Mouse (Mus musculus) thymus, adult 2 months (tissue): Measurements from ENCODE around the gene Vta1.

Experiments used
- CTCF ChIP-seq: fragments of 200-500 bp; IDR thresholded peaks from 2 replicates; pipeline ENCODE4 v1.5.1; 2012; ENCODE audit warnings: mild to moderate bottlenecking, control low read depth, low read length, moderate library complexity, borderline replicate concordance; ENCODE audit not compliant: control insufficient read depth, poor library complexity, insufficient read depth; ENCODE audit errors: extremely low read depth
- POLR2A ChIP-seq: fragments of 200-500 bp; IDR thresholded peaks from 2 replicates; pipeline ENCODE4 v1.6.1; 2012; ENCODE audit warnings: mild to moderate bottlenecking, low read length, control low read depth, moderate library complexity; ENCODE audit not compliant: control insufficient read depth, poor library complexity, insufficient read depth; ENCODE audit errors: extremely low read depth

DNA sequence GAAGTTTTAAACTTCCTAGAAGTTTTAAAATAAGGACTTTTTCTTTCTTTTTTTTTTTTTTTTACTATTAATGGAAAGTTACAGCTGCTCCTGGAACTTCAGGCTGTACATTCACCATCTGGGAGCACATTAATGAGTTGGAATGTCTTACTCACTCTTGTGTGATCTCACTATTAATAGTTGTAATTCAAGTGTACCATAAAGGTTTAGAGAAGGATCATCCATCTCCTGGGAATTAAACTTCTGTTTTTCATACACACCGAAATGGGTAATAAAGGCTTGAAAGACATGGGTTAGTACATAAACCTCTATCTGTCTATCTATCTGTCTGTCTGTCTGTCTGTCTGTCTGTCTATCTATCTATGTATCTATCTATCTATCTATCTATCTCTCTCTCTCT, 87.1 kb downstream of the Vta1 start:
- TF ChIP-seq CTCF (no peak), POLR2A (no peak)
